Mouse (Mus musculus) midbrain, embryonic 16.5 days (tissue): ENCODE results near the gene Ubxn11. TPM values are rescaled to one million over a fixed set of nuclear protein-coding genes. Genes with fewer than 3 reads are reported as not detected.

Experiments used
- polyA plus RNA-seq: library from polyadenylated mRNA; unstranded; fragments of >200 nt; fragmentation: Nextera tagmentation; extraction: Ambion mirVana; gene quantifications from 2 replicates; pipeline ENCODE4 v1.2.1, GENCODE M21; 2015

Gene Ubxn11
- polyA plus RNA-seq, 1 experiment from 2014 or later: 18.4 TPM

Other genes with a start within 250 kb of the Ubxn11 start
- 21.9 and 22.2 TPM in 2 replicates for gene Rps6ka1, start 214.8 kb upstream of the Ubxn11 start, polyA plus RNA-seq
- gene Hmgn2, start 133.9 kb upstream of the Ubxn11 start, polyA plus RNA-seq: 937 and 974 TPM in 2 replicates
- gene Dhdds, start 101.7 kb upstream of the Ubxn11 start, polyA plus RNA-seq: 45.7 and 48.6 TPM in 2 replicates
- 0.37 and 0.44 TPM in 2 replicates for gene Lin28a, start 83.7 kb upstream of the Ubxn11 start, polyA plus RNA-seq
- gene Zfp683, start 48.7 kb upstream of the Ubxn11 start, polyA plus RNA-seq: not detected in 2 replicates
- 3.8 and 6.6 TPM in 2 replicates for gene Crybg2, start 41.8 kb upstream of the Ubxn11 start, polyA plus RNA-seq
- 0.92 and 2.1 TPM in 2 replicates for gene Cd52, start 7.5 kb upstream of the Ubxn11 start, polyA plus RNA-seq
- gene Sh3bgrl3, start 26.2 kb downstream of the Ubxn11 start, polyA plus RNA-seq: 421 and 430 TPM in 2 replicates
- 16.7 and 18.1 TPM in 2 replicates for gene Cep85, start 84.5 kb downstream of the Ubxn11 start, polyA plus RNA-seq
- not detected in 2 replicates for gene Gm7534, start 100.4 kb downstream of the Ubxn11 start, polyA plus RNA-seq
- not detected in 2 replicates for gene Catsper4, start 124.8 kb downstream of the Ubxn11 start, polyA plus RNA-seq
- gene Cnksr1, start 135.8 kb downstream of the Ubxn11 start, polyA plus RNA-seq: 0.11 and 0.13 TPM in 2 replicates
- 0.24 and 0.51 TPM in 2 replicates for gene E130218I03Rik, start 141.1 kb downstream of the Ubxn11 start, polyA plus RNA-seq
- 12.4 and 13.4 TPM in 2 replicates for gene Zfp593, start 143.0 kb downstream of the Ubxn11 start, polyA plus RNA-seq
- not detected in 2 replicates for gene Gm30191, start 144.4 kb downstream of the Ubxn11 start, polyA plus RNA-seq
- 12.9 and 16.2 TPM in 2 replicates for gene Grrp1, start 151.5 kb downstream of the Ubxn11 start, polyA plus RNA-seq
- 44.9 and 46.5 TPM in 2 replicates for gene Pdik1l, start 185.3 kb downstream of the Ubxn11 start, polyA plus RNA-seq
- gene Trim63, start 212.6 kb downstream of the Ubxn11 start, polyA plus RNA-seq: 0.45 and 0.62 TPM in 2 replicates
- gene Slc30a2, start 240.6 kb downstream of the Ubxn11 start, polyA plus RNA-seq: 0.26 and 0.30 TPM in 2 replicates